Mouse (Mus musculus) T-helper 17 cell (primary cell): ENCODE measurements around the gene Acaca.
"Not testable (repeated sequence)": the region's sequence is repeated elsewhere in the genome, so short reads cannot be mapped to it uniquely, and the experiment has no call there.

Experiments used
- in situ Hi-C, 2 experiments: fragments of 300-600 bp; cut with MboI, MseI; formaldehyde crosslinking; loops; 1 replicate in 1 of 2; 2 replicates in 1 of 2; pipeline ENCODE4 v1.15.1; 2025; ENCODE audit warnings: high pct_unique_total_duplicates in 2 of 2

Acaca gene

DNA sequence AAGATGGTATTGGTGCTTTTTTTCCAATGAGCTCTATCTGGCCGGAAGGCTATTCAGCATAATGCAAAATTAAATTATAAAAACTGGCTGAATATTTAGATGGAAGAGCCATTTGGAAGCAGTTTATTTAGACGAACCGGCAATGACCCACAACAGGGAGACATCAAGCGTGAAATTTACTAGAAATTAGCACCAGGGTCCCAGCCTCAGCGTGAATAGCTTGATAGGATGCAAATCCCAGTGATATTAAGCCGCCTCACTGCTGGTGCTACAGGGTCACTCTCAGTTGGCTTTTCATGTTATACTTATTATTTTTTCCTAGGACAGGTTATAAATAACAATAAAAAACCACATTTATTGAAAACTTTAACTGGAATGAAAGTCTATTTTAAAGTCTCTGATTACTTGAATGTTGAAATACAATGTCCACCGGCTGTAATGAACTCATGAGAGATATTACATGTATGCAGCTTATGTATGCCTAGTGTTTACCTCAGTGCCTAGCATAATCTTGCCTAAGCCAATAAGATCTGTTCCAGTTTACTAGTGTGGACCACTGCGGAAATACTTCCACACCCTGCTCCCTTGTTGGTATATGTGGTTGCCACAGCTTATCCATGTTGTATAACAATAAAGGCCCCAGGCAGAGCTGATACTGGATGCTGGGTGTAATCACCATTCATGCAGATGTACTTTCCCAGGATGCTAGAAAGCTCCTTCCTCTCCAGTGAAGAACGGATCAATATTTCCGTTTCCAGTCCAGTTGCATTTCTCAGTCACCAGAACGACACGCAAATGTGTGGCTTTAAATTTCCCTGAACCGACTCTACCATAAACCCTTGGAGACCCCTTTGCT is 247.3 kb downstream of the Acaca start:
- in situ Hi-C loops = no loop called here

DNA sequence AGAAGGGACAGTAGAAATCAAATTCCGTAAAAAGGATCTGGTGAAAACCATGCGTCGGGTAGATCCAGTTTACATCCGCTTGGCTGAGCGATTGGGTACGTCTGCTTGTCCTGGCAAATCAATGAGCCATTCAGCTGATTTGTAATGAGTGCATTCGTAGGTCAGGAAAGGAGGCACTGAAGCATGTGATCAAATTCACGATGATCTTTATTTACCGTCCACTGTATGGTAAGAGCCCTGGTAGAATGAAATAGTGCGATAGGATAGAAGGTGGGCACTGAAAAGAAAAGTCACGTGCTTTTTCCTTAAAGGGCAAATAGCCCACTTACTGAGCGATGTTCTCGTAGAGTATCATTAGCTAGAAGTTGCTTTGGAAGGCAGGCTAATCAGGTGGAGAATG is 253.0 kb downstream of the Acaca start:
- in situ Hi-C loops = no loop called here

DNA sequence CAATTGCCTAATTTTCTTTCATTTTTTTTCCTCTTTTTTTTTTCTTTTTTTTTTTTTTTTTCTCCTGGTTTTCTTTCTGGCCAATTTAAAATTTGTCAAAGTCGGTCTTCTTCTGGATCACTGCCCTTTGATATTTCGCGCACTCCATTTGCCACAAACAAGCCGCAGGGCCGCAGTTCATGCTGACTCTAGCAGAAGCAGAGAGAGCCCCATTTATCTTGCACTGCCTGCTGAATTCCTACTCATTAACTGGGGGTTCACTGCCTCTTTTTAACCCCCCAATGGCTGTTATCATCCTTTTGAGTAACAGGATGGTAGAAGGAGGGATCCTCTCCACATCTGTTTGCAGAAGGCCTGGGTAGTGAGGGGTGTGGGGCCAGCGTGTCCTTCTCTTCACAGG is 254.4 kb downstream of the Acaca start:
- in situ Hi-C loops = no loop called here

DNA sequence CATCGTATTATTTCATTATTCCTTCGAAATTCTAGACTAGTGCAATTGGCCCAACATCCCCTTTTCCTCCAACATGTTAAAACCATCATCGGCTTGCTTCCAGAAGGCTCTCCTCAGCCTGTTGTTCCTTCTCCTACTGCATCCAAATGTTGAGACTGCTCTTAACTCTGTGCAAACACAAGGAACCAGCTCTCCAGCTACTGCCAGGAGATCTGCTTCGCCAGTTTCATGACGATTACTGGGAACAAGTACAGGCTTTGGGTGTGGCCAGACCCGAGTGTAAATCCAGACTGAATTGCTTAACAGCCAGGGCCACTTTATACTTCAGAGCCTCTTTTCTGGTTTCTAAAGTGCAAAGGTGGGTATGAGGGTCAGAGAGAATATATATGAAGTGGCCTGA is 259.9 kb downstream of the Acaca start:
- in situ Hi-C loops = no loop called here

DNA sequence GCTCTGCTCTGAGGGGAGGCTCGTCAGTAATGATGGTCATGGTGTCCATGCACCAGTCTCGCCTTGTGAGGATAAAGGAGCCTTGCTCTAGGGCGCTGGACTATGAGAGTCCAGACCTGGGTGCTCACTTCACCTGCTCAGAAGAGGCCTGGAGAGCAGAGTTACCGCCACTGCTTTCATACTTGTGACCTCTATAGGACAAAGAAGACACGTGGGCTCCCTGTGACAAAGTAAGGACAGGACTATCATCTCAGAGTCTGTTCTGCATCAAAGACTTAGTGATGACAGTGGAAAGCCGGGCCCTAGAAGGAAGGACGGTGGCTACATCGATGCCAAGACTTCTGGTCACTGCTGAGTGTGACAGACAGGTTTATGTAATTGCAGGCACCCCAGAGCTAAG is 261.7 kb downstream of the Acaca start:
- in situ Hi-C loops = no loop called here

DNA sequence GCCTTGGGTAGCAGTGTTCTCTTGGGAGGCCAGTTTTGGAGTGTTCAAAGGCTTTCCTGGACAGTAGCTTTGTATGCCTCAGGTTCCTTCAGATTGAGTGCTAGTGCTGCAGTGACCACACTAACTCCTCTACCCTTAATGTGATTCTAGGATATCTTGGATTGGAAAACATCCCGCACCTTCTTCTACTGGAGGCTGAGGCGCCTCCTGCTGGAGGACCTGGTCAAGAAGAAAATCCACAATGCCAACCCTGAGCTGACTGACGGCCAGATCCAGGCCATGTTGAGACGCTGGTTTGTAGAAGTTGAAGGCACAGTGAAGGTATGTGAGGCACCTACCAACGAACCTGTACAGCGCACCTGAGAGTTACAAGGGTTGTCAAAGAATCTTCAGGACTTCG is 262.6 kb downstream of the Acaca start:
- in situ Hi-C loops = not testable (repeated sequence)

DNA sequence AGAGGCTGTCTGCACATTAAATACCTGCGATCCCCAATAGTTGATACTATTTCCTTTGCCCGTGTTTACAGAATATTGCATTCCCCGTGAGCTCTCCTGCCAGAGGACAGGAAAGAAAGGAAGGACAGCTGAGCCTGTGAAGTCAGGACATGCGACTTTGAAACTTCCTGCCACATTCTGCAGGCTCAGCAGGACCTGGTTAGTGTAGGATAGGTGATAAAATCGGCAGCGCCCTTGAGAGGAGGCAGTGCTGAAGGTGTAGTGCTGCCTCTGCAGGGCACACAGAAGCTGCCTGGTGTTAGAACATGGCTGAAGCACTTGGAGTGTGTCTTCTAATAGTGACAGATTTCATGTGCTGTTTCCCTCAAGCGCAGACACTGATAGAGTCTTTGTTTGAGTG is 264.1 kb downstream of the Acaca start:
- in situ Hi-C loops = no loop called here

DNA sequence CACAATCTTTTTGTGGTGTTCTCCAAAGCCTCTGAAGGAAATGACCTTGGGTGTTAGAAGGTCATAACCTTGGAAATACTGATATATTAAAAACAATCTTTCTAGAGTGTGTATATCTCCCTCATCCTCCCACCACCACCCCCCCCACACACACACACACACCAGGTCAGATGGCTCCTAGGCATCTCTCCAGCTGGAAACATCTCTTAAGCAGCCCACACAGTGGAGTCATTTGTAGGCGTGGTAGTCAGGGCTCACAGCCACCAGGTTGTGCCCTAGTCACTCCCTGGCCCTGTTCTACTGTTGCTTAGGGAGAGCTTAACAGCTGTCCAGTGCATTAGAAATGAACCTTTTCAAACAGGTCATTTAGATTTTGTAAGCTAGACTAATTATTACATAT is 265.5 kb downstream of the Acaca start:
- in situ Hi-C loops = no loop called here

DNA sequence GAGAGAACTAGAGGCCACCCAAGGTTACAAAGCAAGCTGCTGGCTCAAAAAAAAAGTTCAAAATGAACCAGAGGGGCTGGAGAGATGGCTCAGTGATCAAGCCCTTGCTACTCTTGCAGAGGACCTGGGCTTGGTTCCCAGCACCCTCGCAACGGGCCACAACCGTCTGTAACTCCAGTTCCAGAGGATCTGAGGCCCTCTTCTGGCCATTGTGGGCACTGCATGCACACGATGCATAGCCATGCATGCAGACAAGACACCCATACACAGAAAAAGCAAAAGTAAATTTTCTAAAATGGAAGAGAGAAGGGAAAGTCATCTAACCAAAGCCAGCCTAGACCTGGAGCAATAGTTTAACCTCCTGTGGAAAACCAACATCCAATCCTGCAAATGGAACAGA is 277.3 kb downstream of the Acaca start:
- in situ Hi-C loops = no loop called here

DNA sequence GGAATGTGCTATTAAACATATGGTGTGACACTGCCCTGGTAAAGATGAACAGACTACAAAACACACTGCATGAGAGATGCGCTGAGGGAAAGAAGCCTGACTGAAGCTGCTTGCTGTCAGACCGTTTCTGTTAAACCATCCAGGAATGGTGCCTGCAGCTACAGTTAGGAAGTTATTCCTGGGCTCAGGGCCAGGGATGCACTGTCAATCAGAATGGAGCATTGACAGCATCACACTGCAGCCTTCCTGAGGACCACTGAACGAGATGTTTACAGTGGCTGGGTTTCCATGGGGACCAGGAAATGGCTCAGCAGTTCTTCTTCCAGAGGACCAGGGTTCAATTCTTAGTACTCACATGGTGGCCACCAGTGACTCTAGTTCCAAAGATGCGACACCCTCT is 280.9 kb downstream of the Acaca start:
- in situ Hi-C loops = no loop called here

DNA sequence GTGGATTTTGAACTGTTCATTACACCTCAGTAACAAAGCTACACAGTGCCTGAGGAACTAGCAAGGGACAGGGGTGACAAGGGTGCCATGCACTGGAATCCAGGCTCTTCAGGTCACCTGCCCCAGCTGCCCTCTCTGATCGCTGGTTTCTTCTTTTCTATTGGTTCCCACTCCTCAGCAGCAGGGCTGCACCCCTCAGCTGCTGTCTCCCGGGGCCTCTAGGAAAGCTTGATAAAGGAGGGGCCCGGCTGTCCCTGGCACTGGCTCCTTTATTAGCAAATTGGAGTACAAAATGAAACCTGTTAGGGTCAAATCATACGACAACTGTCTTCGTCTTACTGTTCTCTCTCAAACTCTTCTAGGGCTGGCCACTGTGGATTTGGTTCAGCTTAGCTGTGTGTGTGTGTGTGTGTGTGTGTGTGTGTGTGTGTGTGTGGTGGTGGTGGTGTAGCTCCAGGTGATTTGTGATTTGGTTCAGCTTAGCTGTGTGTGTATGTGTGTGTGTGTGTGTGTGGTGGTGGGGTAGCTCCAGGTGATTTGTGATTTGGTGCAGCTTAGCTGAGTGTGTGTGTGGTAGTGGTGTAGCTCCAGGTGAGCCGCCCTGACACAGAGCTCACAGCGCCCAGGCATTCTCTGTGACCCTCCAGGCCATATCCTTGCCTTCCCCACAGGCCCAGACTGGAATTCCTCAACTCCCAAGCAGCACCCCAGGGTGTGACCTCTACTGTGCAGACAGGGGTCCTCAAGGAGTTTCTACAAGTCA is 281.6 kb downstream of the Acaca start:
- in situ Hi-C loops = no loop called here

DNA sequence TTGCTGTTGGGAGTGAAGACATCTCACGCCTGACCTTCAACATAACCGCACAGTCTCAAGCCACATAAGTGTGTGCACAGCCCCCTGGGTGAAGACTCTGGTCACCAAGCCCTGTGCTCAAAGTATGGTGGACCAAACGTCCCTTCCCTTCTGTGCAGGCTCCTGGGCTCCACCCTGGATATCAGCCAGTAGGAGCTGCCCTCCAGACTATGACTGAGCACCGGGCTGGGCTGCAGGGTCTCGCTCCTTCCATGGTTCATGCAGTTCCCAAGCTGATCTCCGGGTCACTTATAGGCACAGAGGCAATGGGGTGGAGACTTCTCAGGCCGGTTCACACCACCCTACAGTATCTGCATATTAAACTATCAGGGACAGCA is 282.2 kb downstream of the Acaca start:
- in situ Hi-C loops = no loop called here

DNA sequence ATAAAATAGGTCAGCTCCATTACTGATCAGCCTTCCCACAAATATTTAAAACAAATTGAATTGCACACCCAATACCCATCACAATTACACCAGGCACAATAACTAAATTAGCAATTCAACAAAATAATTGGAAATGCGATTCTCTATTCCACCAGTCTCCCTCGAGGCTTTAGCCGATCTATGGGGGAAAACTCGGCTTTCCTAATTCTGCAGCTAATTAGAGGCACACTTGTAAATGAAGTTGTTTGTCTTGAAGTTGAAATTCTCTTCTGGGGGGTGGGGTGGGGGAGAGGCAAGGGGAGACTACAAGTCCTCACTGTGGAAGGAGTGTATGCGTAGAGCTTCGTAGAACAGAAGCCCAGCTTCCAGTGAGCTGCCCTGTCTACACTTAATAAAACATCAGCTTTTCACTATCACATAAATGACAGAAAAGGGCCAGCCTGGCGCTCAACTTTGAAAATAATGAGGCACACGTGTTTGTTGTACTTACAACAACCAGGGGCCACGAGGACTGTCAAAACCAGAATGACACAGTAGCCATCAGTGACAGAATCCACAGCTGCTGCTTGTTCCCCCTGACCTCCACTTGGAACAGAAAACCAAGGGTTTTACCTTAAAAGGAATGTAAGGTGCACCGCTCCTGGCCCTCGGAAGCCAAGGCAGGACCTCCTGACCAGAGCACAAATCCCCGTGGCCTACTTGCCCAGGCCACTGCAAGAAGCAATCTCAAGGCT is 282.9 kb downstream of the Acaca start:
- in situ Hi-C loops = no loop called here

DNA sequence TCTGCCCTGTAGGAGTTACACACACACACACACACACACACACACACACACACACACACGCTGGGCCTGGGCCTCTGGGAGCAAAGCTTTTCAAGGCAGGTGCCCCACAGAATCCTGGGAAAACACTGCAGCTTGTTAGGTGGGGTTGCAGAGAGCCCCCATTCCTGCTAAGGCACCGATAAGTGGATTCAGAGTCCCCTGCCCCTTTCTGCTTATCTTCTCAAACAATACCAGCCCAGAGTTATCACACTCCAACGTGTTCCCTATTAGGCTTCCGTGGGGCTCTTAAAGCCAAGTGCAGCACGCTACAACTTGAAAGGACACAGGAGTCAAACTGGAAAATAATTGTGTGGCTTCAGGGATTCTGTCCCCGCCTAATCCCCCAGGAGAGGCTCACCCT is 283.6 kb downstream of the Acaca start:
- in situ Hi-C loops = no loop called here

DNA sequence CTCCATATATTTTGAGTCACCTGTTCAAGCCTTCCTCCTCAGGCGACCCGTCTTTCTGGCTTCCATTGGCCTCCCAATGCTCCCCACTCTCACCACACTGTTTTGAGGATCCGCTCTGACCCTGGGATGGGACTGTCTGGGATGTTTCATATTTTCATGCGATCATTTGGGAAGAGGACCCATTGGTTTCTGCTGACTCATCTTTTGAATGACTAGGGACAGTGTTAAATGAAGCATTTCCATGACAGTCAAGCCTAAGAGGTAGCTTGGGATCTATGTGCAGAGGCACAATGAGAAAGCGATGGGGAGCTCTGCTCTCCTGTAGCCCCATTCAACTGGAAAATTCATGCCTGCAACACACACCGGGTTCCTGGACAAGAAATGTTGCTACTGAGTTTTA is 291.3 kb downstream of the Acaca start:
- in situ Hi-C loops = loop anchor here (5.0 to 10.0 kb wide), 2 partner anchors 374 to 377 kb away; no protein-coding TSS in a partner anchor

DNA sequence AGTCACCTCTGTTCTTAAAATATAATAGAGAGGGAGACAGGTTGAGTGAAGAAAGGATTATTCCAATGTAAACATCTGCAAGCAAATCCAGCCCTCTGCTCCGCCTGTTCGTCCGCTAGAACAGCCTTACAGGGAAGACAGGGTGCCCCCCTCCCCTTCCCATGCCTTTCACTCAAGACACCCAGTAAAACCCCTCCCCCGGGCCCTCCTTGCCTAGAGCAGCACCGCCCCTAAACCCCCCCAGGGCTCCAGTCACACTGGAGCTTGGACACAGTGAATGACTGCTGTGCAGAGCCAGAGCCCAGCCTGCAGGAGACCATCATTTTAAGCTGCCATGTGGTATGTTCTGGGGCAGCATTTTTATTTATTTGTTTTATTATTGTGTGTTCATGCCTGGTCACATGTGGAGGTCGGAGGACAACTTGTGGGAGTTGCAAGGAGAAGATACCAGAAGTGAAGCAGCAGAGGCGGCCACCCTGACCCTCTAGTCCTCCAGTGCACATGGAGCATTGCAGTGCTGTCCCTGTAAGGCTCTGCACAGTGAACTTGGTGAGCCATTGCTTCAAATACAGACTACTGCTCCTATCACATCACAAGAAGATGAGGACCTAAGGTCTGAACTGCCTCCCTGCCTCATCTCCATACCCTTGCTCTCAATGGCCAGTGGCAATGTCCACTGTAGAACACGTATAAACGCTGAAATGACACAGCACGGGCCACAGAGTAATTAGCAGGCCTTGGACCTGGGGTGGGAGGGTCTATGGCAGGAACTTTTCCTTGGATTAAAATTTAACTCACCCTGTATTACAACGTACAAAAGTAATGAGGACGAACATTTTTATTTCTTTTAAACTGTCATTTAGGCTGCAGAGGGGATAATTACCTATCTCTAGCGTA is 296.5 kb downstream of the Acaca start:
- in situ Hi-C loops = loop anchor here in 1 of 2 experiments (10.0 kb wide), 1 partner anchor 369 kb away; no protein-coding TSS in a partner anchor

DNA sequence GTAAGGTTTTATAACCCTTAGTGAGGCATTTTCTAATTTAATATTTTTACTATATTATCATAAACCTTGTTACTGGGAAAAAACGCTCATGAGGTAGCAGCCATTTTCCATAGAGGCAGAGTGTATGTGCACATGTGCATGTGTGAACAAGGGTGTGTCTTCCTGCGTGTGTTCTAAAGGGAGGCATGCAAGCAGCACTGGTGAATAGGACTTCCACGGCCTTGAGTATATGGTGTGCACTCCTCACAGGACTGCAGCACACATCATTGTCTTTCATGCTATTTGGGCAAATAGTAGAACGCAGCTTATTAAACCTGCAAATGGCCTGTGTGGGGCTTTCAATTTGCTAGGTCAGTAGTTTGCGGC is 297.1 kb downstream of the Acaca start:
- in situ Hi-C loops = loop anchor here in 1 of 2 experiments (10.0 kb wide), 1 partner anchor 368 kb away; no protein-coding TSS in a partner anchor

DNA sequence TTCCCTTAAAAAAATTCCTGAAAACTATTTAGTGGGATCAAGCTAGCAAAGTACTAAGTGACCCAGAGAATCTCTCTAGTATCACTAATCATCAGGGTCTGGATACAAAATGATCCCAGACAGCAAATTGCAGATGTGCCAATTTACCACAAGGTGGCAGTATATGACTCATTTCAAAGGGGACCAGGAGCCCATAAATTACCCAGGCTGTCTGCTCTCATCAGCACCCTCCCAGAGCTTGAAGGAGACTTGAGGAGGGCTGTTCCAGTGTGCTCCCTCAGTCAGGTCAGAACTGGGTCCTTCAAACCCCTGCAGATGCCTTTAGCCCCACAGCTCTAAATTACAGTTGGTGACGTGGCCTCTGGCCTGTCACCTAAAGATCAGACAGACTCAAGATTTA is 300.1 kb downstream of the Acaca start:
- in situ Hi-C loops = loop anchor here in 1 of 2 experiments (10.0 kb wide), 1 partner anchor 365 kb away; no protein-coding TSS in a partner anchor

DNA sequence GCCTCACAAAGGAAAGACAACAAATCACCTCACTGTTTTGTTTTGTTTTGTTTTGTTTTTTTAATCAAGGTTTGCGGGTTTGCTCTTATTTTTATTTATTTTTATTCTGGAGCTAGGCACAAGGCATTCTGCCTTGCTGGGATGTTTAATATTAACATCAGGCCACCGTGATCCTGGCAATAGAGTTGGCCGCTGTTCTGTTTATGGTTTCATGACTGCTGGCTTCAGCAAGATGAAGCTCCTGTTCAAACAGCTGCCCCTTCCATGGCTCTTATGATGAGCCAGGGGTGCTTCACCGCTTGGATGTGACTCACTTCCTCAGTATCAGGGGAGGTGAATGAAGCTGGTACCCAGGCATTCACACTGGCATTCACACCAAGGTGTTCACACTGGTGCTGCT is 300.9 kb downstream of the Acaca start:
- in situ Hi-C loops = no loop called here

DNA sequence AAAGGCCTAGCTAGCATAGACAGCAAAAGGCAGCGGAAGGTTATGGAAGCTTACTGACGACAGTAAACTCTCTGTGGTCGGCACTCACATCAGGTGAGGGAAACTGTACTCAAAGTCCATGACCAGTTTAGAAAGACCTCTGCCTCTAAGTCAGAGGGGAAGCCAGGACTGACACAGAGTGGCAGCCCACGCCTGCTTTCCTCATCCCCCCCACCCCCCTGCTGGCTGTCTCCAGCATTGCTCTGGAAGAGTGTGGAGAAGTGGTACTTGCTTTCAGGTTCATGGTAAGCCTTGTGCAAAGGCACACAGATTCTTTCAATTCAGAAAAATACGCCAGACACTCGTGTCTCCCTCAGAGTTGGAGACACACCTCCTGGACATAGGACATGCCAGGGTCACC is 305.4 kb downstream of the Acaca start:
- in situ Hi-C loops = no loop called here

DNA sequence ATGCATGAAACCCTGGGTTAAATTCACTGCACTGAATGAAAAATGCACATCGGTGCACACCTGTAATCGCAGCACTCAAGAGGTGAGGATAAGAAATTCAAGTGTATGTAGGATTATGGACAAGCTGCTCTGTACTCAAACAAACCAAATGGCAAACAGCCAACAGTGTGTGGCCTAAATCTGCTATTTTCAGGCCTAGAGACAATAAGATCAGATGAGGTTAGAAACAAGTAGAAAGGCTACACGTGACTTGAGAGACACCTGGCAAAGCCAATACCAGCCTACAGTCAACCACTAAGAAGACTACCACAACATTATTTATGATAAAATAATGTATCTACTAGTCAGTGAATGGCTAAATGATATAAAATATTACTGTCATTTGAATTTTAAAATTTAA is 310.9 kb downstream of the Acaca start:
- in situ Hi-C loops = no loop called here
